Mouse (Mus musculus): Measurements from ENCODE around the gene Aqp9.

DNA sequence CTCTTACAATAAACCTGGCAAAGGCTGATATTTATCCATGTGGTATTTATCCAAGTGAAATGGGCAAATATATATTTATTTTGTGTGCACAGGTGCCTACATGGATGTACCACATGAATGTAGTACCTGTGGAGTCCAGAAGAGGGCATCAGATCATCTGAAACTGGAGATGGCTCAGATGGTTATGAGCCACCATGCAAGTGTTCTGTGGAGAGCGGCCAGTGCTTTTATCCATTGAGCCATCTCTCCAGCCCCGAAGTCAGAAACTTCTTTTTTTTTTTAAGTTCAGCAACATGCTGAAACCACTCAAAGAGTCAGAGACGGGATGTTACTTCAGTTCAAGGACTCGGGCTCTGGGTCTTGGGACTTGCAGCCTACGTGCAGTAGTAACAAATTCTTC is 39.6 kb downstream of the Aqp9 start:
- TF ChIP-seq CTCF (IDR thresholded peaks at IDR 0.05; ENCODE audit: insufficient read depth, low read length) (no peak), POLR2A (IDR thresholded peaks at IDR 0.05; ENCODE audit: borderline replicate concordance, extremely low read depth, low read depth, low read length) (no peak)

All from lung, adult 2 months (tissue).